Mouse (Mus musculus) intestine, embryonic 15.5 days (tissue): ENCODE measurements around the gene Nat14. TPM values are rescaled to one million over a fixed set of nuclear protein-coding genes. Genes with fewer than 3 reads are reported as not detected.

Experiments used
- ATAC-seq: fragments of 200-750 bp; cut with Nextera tagmentation; 2 replicates; pipeline ENCODE4 v1.8.0; 2017; ENCODE audit warnings: moderate TSS enrichment, moderate library complexity
- H3K27ac ChIP-seq: fragments of 300-500 bp; sonication (generic); 2 replicates; pipeline ENCODE4 v1.5.1; 2015; ENCODE audit warnings: mild to moderate bottlenecking, inconsistent platforms
- H3K27me3 ChIP-seq: fragments of 300-500 bp; sonication (generic); replicated peaks from 2 replicates; pipeline ENCODE4 v1.6.1; 2015; ENCODE audit warnings: inconsistent platforms
- H3K36me3 ChIP-seq: fragments of 300-500 bp; sonication (generic); 2 replicates; pipeline ENCODE4 v1.6.1; 2015; ENCODE audit warnings: inconsistent platforms
- H3K4me1 ChIP-seq: fragments of 300-500 bp; sonication (generic); replicated peaks from 2 replicates; pipeline ENCODE4 v1.6.1; 2015; ENCODE audit warnings: inconsistent platforms
- H3K4me2 ChIP-seq: fragments of 300-500 bp; sonication (generic); replicated peaks from 2 replicates; pipeline ENCODE4 v1.6.1; 2015; ENCODE audit warnings: mild to moderate bottlenecking, inconsistent platforms
- H3K4me3 ChIP-seq: fragments of 300-500 bp; sonication (generic); replicated peaks from 2 replicates; pipeline ENCODE4 v1.5.1; 2015; ENCODE audit warnings: inconsistent platforms
- H3K9ac ChIP-seq: fragments of 300-500 bp; sonication (generic); 2 replicates; pipeline ENCODE4 v1.6.1; 2015; ENCODE audit warnings: inconsistent platforms
- H3K9me3 ChIP-seq: fragments of 300-500 bp; sonication (generic); 2 replicates; pipeline ENCODE4 v1.6.1; 2016; ENCODE audit warnings: inconsistent platforms
- WGBS: fragments of 180-500 bp; shearing (Covaris S2); methylation state at CpG from one replicate; pipeline ENCODE4 v1.1.7; 2015; 5-methylcytosine and 5-hydroxymethylcytosine counted together
- polyA plus RNA-seq: library from polyadenylated mRNA; unstranded; fragments of >200 nt; fragmentation: Nextera tagmentation; extraction: Ambion mirVana; gene quantifications from 2 replicates; pipeline ENCODE4 v1.2.1, GENCODE M21; 2015

Nat14 gene
- polyA plus RNA-seq, 1 experiment from 2014 or later: 3.0 TPM

DNA sequence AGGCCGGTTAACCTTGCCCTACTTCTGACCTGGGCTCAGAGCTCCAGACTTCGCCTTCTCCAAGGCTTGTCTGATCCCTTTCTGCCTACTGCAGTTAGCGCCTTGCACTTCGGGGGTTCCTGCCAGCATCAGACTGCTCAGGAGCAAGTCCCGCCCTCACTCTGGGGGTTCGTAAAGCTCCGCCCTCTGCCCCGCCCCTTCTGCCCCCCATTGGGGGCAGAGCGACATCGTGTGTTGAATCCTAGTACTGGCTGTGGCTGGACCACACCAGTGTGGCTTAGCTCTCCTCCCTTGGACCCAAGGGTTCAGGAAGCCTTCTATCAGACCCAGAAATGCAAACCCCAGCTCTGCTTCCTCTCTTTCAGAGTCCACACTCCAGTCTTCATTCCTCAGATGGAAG is 42.4 kb downstream of the Nat14 start, which contains the start of gene Sbk2:
Gene Sbk2, minus strand, starts transcription at position 135 of the 400 bp plus-strand sequence.
- H3K27ac ChIP-seq: no peak within 1 kb of the TSS
- H3K9ac ChIP-seq: no peak within 1 kb of the TSS
- peaks cover 3% of the 10 kb centered on the region; the same call in 1 of the 2 replicates for H3K4me1 ChIP-seq
- WGBS: 3% methylated on average over 10 of the region's 10 CpGs
- H3K27me3 ChIP-seq: no peaks in the 10 kb centered on the region
- ATAC-seq: peak; percentile 97
- no peaks in the 10 kb centered on the region for H3K9me3 ChIP-seq
- H3K4me3 ChIP-seq: 0 out of 2 replicates have a peak within 1 kb of the TSS, but pooled peaks have one; percentile 4
- H3K36me3 ChIP-seq: no peaks in the 10 kb centered on the region
- peak within 1 kb of the TSS; percentile 42 for H3K4me2 ChIP-seq

DNA sequence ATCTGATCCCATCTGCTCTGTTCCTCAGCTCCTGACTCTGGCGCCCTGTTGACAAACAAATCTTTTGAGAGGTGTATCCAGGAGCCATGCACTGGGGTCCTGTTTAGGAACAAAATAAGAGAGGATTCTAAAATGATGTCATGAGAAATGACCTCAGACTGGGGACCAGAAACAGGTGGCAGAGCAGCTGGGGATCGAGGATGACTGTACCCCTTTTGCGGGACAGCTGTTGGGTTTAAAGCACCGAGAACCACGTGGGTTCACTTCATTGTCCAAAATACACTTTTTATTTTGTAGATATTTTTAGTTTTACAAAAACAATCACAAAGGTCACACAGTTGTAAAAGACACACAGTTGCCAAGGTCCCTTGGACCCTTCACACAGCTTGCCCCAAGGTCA is 43.2 kb downstream of the Nat14 start:
- Histone ChIP-seq H3K9ac (no peak overlapping the region), H3K27me3 (no peaks in the 10 kb centered on the region), H3K4me2 (no peak overlapping the region), H3K36me3 (no peaks in the 10 kb centered on the region), H3K9me3 (no peaks in the 10 kb centered on the region), H3K27ac (no peak overlapping the region), H3K4me3 (no peak overlapping the region), H3K4me1 (peaks cover 3% of the 10 kb centered on the region; the same call in 1 of the 2 replicates)
- 82% methylated on average over 5 of the region's 5 CpGs for WGBS
- no peak for ATAC-seq

DNA sequence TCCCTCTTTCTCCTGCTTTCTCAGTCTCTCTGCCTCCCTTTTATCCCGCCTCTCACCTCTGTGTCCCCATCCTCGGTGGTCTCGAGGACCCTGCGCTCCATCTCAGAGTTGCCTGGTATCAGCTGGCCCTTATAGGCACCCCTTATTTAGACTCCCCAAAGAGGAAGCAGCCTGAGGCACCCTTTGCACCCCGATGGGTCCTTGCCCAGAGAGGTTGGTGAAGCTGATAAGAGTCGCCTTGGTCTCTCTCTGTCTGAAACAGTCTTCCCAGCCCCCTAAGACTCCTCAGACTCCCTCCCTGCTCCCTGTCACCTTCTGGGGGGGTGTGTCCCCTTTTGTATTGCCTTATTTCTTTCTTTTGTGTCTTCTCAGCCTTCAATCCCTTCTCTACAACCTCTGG is 49.2 kb downstream of the Nat14 start, which contains the start of gene Sbk3:
Gene Sbk3, minus strand, starts transcription at position 101 of the 400 bp plus-strand sequence.
- H3K4me1 ChIP-seq: no peaks in the 10 kb centered on the region
- H3K4me3 ChIP-seq: no peak within 1 kb of the TSS
- no peak within 1 kb of the TSS for H3K9ac ChIP-seq
- H3K4me2 ChIP-seq: no peak within 1 kb of the TSS
- H3K27ac ChIP-seq: no peak within 1 kb of the TSS
- no peaks in the 10 kb centered on the region for H3K36me3 ChIP-seq
- WGBS: 36% methylated on average over 6 of the region's 6 CpGs
- no peaks in the 10 kb centered on the region for H3K27me3 ChIP-seq
- ATAC-seq: no peak
- H3K9me3 ChIP-seq: no peaks in the 10 kb centered on the region

DNA sequence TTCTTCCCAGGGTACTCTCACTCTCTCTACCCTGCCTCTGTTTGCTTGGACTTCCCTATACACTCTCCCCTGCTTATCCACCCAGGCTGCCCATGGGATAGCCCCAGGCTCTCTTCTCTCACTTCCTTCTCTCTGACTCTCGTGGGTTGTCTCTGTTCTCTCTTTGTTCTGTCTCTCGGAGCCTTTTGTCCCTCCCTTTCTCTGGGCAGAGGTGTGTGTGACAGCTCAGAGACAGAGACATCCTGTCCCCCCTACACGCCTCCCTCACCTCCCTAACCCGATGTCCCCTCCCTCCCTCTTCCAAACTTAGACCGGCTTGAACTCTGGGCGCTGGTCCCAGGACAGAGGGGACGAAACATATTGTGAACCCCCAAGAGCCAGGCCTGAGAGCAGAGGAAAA is 49.9 kb downstream of the Nat14 start:
- Histone ChIP-seq H3K27ac (no peak overlapping the region), H3K36me3 (no peaks in the 10 kb centered on the region), H3K4me1 (no peaks in the 10 kb centered on the region), H3K27me3 (no peaks in the 10 kb centered on the region), H3K9ac (no peak overlapping the region), H3K4me2 (no peak overlapping the region), H3K4me3 (no peak overlapping the region), H3K9me3 (no peaks in the 10 kb centered on the region)
- WGBS: 32% methylated on average over 7 of the region's 7 CpGs
- ATAC-seq: no peak

DNA sequence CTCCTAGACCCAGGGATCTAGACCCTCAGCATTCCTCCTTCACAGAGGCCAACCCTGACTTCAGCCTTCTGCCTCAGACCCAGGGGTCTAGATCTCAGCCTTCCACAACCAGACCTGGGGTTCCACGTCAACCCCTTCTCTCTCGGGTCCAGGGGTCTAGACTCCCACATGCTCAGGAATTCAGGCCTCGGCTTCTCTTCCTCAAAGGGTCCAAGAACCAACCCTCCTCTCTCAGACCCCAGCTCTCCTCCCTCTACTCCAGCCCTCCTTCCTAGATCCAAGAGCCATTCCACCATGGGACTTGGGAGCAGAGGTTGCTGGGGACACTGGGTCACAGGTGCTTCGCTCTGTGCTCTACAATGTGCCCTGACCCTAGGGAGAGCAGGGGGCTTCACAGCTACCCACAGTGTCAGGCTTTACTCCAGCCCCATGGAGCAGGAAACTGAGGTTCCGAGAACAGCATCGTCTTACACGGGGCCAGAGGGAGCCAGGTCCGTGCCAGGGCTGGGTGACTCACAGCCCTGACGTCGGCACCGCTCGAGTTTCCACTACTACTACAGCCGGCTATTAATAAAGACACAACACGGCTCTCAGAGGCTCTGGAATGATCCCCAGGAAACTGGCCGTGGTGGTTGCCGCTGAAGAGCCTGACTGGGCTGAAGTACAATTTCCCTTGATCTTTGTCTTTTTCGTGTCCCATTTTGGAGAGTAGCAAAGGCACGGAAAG is 50.7 kb downstream of the Nat14 start:
- no peaks in the 10 kb centered on the region for H3K4me1 ChIP-seq
- H3K27me3 ChIP-seq: no peaks in the 10 kb centered on the region
- H3K27ac ChIP-seq: no peak overlapping the region
- H3K36me3 ChIP-seq: no peaks in the 10 kb centered on the region
- no peak for ATAC-seq
- H3K4me2 ChIP-seq: no peak overlapping the region
- H3K9me3 ChIP-seq: no peaks in the 10 kb centered on the region
- H3K9ac ChIP-seq: no peak overlapping the region
- WGBS: 66% methylated on average over 18 of the region's 18 CpGs
- H3K4me3 ChIP-seq: no peak overlapping the region

Other genes starting within 250 kb of the Nat14 start
- gene Hspbp1, start 237.0 kb upstream of the Nat14 start, polyA plus RNA-seq: 92.4 and 98.2 TPM in 2 replicates
- 0.63 and 1.1 TPM in 2 replicates for gene Brsk1, start 231.4 kb upstream of the Nat14 start, polyA plus RNA-seq
- gene Tmem150b, start 196.8 kb upstream of the Nat14 start, polyA plus RNA-seq: 2.2 and 3.6 TPM in 2 replicates
- gene Kmt5c, start 181.9 kb upstream of the Nat14 start, polyA plus RNA-seq: 63.7 and 66.8 TPM in 2 replicates
- gene Cox6b2, start 168.9 kb upstream of the Nat14 start, polyA plus RNA-seq: 45.5 and 53.0 TPM in 2 replicates
- not detected in 2 replicates for gene Fam71e2, start 150.7 kb upstream of the Nat14 start, polyA plus RNA-seq
- 0.14 and 0.24 TPM in 2 replicates for gene Il11, start 139.2 kb upstream of the Nat14 start, polyA plus RNA-seq
- gene Tmem190, start 139.1 kb upstream of the Nat14 start, polyA plus RNA-seq: 1.1 and 1.8 TPM in 2 replicates
- 40.4 and 40.6 TPM in 2 replicates for gene Tmem238, start 132.4 kb upstream of the Nat14 start, polyA plus RNA-seq
- 328 and 339 TPM in 2 replicates for gene Rpl28, start 129.2 kb upstream of the Nat14 start, polyA plus RNA-seq
- 303 and 321 TPM in 2 replicates for gene Ube2s, start 109.4 kb upstream of the Nat14 start, polyA plus RNA-seq
- 0.21 and 0.27 TPM in 2 replicates for gene Shisa7, start 77.3 kb upstream of the Nat14 start, polyA plus RNA-seq
- 9.7 and 15.5 TPM in 2 replicates for gene Isoc2b, start 51.8 kb upstream of the Nat14 start, polyA plus RNA-seq
- 0.68 and 1.0 TPM in 2 replicates for gene Isoc2a, start 44.9 kb upstream of the Nat14 start, polyA plus RNA-seq
- gene Gm36210, start 15.5 kb upstream of the Nat14 start, polyA plus RNA-seq: not detected in 2 replicates
- 2.9 and 3.4 TPM in 2 replicates for gene Zfp628, start 6.8 kb upstream of the Nat14 start, polyA plus RNA-seq
- gene Ssc5d, start 3.8 kb downstream of the Nat14 start, polyA plus RNA-seq: 2.7 and 3.5 TPM in 2 replicates
- gene Sbk2, start 42.4 kb downstream of the Nat14 start, polyA plus RNA-seq: 0.23 and 0.39 TPM in 2 replicates
- not detected in 2 replicates for gene Sbk3, start 49.1 kb downstream of the Nat14 start, polyA plus RNA-seq
- 22.2 and 24.6 TPM in 2 replicates for gene Zfp579, start 74.1 kb downstream of the Nat14 start, polyA plus RNA-seq
- 20.2 and 21.4 TPM in 2 replicates for gene Zfp524, start 92.4 kb downstream of the Nat14 start, polyA plus RNA-seq
- 37.0 and 38.5 TPM in 2 replicates for gene Fiz1, start 92.7 kb downstream of the Nat14 start, polyA plus RNA-seq
- gene Gm44973, start 93.5 kb downstream of the Nat14 start, polyA plus RNA-seq: 1.6 TPM in 2 replicates
- 5.5 and 5.6 TPM in 2 replicates for gene Zfp865, start 98.3 kb downstream of the Nat14 start, polyA plus RNA-seq
- gene Ccdc106, start 98.5 kb downstream of the Nat14 start, polyA plus RNA-seq: 13.4 TPM in 2 replicates
- gene 4632433K11Rik, start 112.1 kb downstream of the Nat14 start, polyA plus RNA-seq: not detected in 2 replicates
- gene Zfp784, start 116.4 kb downstream of the Nat14 start, polyA plus RNA-seq: 6.0 and 6.5 TPM in 2 replicates
- 22.2 and 25.0 TPM in 2 replicates for gene Zfp580, start 129.5 kb downstream of the Nat14 start, polyA plus RNA-seq
- 126 and 130 TPM in 2 replicates for gene U2af2, start 140.1 kb downstream of the Nat14 start, polyA plus RNA-seq
- gene Epn1, start 158.2 kb downstream of the Nat14 start, polyA plus RNA-seq: 62.4 and 66.5 TPM in 2 replicates
- gene Rfpl4, start 194.9 kb downstream of the Nat14 start, polyA plus RNA-seq: not detected in 2 replicates
- 0.31 and 0.56 TPM in 2 replicates for gene Rasl2-9, start 203.9 kb downstream of the Nat14 start, polyA plus RNA-seq
- not detected in 2 replicates for gene Vmn1r55, start 227.6 kb downstream of the Nat14 start, polyA plus RNA-seq